Mouse (Mus musculus): ENCODE measurements at regions not wholly inside any gene's neighbourhood (a gene's known extent, or its start where the extent isn't known, plus 50 kb on each side); places are given as distances from the start of the nearest gene placed in this dataset.

- Histone ChIP-seq H3K36me3 (no peaks in the 10 kb centered on the region), H3K4me3 (no peak overlapping the region), H3K4me1 (no peaks in the 10 kb centered on the region), H3K27me3 (ENCODE audit: low read depth, poor library complexity, severe bottlenecking) (no peaks in the 10 kb centered on the region), H3K9me3 (replicated peaks) (no peaks in the 10 kb centered on the region), H3K27ac (no peak overlapping the region)
- WGBS, result 9% methylated on average over 10 of the region's 10 CpGs
- DNase-seq (ENCODE audit: low spot score), result peak; percentile 91
These were observed 119.8 kb downstream of the Gm9195 start for GRCm38 (mm10) chr14:72371702-72372277.

GRCm38 (mm10) chr14:72360829-72361520 lies 130.7 kb downstream of the Gm9195 start:
- DNase-seq (ENCODE audit: low spot score), result no peak
- WGBS, result 83% methylated on average over 4 of the region's 4 CpGs

GRCm38 (mm10) chr14:72360181-72360580 lies 131.5 kb downstream of the Gm9195 start:
- no peak overlapping the region for H3K4me3 ChIP-seq
- DNase-seq (ENCODE audit: low spot score), result no peak
- no peaks in the 10 kb centered on the region for H3K9me3 ChIP-seq (replicated peaks)
- H3K27me3 ChIP-seq (ENCODE audit: low read depth, poor library complexity, severe bottlenecking), result no peaks in the 10 kb centered on the region
- no peak overlapping the region for H3K27ac ChIP-seq
- WGBS, result 90% methylated on average over 7 of the region's 7 CpGs
- no peaks in the 10 kb centered on the region for H3K36me3 ChIP-seq
- H3K4me1 ChIP-seq, result no peaks in the 10 kb centered on the region

More at GRCm38 (mm10) chr14:72360829-72361520, 130.7 kb downstream of the Gm9195 start:
- no peak overlapping the region for H3K4me3 ChIP-seq
- no peaks in the 10 kb centered on the region for H3K36me3 ChIP-seq
- no peak overlapping the region for H3K27ac ChIP-seq
- no peaks in the 10 kb centered on the region for H3K27me3 ChIP-seq (ENCODE audit: low read depth, poor library complexity, severe bottlenecking)
- H3K9me3 ChIP-seq (replicated peaks), result no peaks in the 10 kb centered on the region
- no peaks in the 10 kb centered on the region for H3K4me1 ChIP-seq

GRCm38 (mm10) chr14:72357915-72358314 lies 133.7 kb downstream of the Gm9195 start:
- H3K27me3 ChIP-seq (ENCODE audit: low read depth, poor library complexity, severe bottlenecking), result no peaks in the 10 kb centered on the region
- 94% methylated on average over 3 of the region's 3 CpGs for WGBS

GRCm38 (mm10) chr14:72342181-72342580 lies 149.5 kb downstream of the Gm9195 start:
- Histone ChIP-seq H3K9me3 (replicated peaks) (no peaks in the 10 kb centered on the region), H3K36me3 (no peaks in the 10 kb centered on the region), H3K4me1 (peaks cover 2% of the 10 kb centered on the region; the same call in 1 of the 2 replicates), H3K4me3 (no peak overlapping the region), H3K27ac (no peak overlapping the region), H3K27me3 (ENCODE audit: low read depth, poor library complexity, severe bottlenecking) (no peaks in the 10 kb centered on the region)
- no peak for DNase-seq (ENCODE audit: low spot score)
- 68% methylated on average over 5 of the region's 5 CpGs for WGBS

More at GRCm38 (mm10) chr14:72357915-72358314, 133.7 kb downstream of the Gm9195 start:
- Histone ChIP-seq H3K4me3 (no peak overlapping the region), H3K36me3 (no peaks in the 10 kb centered on the region), H3K27ac (no peak overlapping the region), H3K4me1 (no peaks in the 10 kb centered on the region), H3K9me3 (replicated peaks) (no peaks in the 10 kb centered on the region)
- no peak for DNase-seq (ENCODE audit: low spot score)

- 80% methylated on average over 14 of the region's 14 CpGs for WGBS
- Histone ChIP-seq H3K27me3 (ENCODE audit: low read depth, poor library complexity, severe bottlenecking) (no peaks in the 10 kb centered on the region), H3K36me3 (no peaks in the 10 kb centered on the region), H3K9me3 (replicated peaks) (no peaks in the 10 kb centered on the region), H3K27ac (no peak overlapping the region), H3K4me1 (peaks cover 2% of the 10 kb centered on the region; the same call in 1 of the 2 replicates), H3K4me3 (no peak overlapping the region)
- no peak for DNase-seq (ENCODE audit: low spot score)
These were observed 150.0 kb downstream of the Gm9195 start for GRCm38 (mm10) chr14:72341590-72342154.

- Histone ChIP-seq H3K4me1 (peaks cover 2% of the 10 kb centered on the region; the same call in 1 of the 2 replicates), H3K36me3 (no peaks in the 10 kb centered on the region), H3K27ac (no peak overlapping the region), H3K4me3 (no peak overlapping the region), H3K9me3 (replicated peaks) (no peaks in the 10 kb centered on the region), H3K27me3 (ENCODE audit: low read depth, poor library complexity, severe bottlenecking) (no peaks in the 10 kb centered on the region)
- no peak for DNase-seq (ENCODE audit: low spot score)
- WGBS, result 72% methylated on average over 1 of the region's 1 CpGs
These were observed 153.6 kb downstream of the Gm9195 start for GRCm38 (mm10) chr14:72338046-72338445.

- DNase-seq (ENCODE audit: low spot score), result no peak
- Histone ChIP-seq H3K9me3 (replicated peaks) (no peaks in the 10 kb centered on the region), H3K27ac (no peak overlapping the region), H3K4me3 (no peak overlapping the region), H3K4me1 (no peaks in the 10 kb centered on the region), H3K27me3 (ENCODE audit: low read depth, poor library complexity, severe bottlenecking) (peaks cover 11% of the 10 kb centered on the region), H3K36me3 (no peaks in the 10 kb centered on the region)
These were observed 187.8 kb downstream of the Gm9195 start for GRCm38 (mm10) chr14:72303856-72304255.

GRCm38 (mm10) chr14:72300026-72300425 lies 191.6 kb downstream of the Gm9195 start:
- 77% methylated on average over 1 of the region's 1 CpGs for WGBS
- H3K4me3 ChIP-seq, result no peak overlapping the region
- no peaks in the 10 kb centered on the region for H3K36me3 ChIP-seq
- peaks cover 6% of the 10 kb centered on the region; the same call in 1 of the 2 replicates for H3K4me1 ChIP-seq
- DNase-seq (ENCODE audit: low spot score), result no peak
- H3K27ac ChIP-seq, result no peak overlapping the region
- peaks cover 23% of the 10 kb centered on the region for H3K27me3 ChIP-seq (ENCODE audit: low read depth, poor library complexity, severe bottlenecking)
- no peaks in the 10 kb centered on the region for H3K9me3 ChIP-seq (replicated peaks)

- Histone ChIP-seq H3K4me1 (peaks cover 11% of the 10 kb centered on the region; the same call in 1 of the 2 replicates), H3K4me3 (no peak overlapping the region)
- WGBS, result 21% methylated on average over 6 of the region's 6 CpGs
These were observed 197.0 kb downstream of the Gm9195 start for GRCm38 (mm10) chr14:72294631-72295030.

GRCm38 (mm10) chr14:72293677-72294387 lies 197.8 kb downstream of the Gm9195 start:
- 65% methylated on average over 9 of the region's 9 CpGs for WGBS

More at GRCm38 (mm10) chr14:72294631-72295030, 197.0 kb downstream of the Gm9195 start:
- H3K27me3 ChIP-seq (ENCODE audit: low read depth, poor library complexity, severe bottlenecking), result peaks cover 23% of the 10 kb centered on the region; the same call in 1 of the 2 replicates
- H3K27ac ChIP-seq, result no peak overlapping the region
- H3K9me3 ChIP-seq (replicated peaks), result no peaks in the 10 kb centered on the region
- no peak for DNase-seq (ENCODE audit: low spot score)
- H3K36me3 ChIP-seq, result no peaks in the 10 kb centered on the region

GRCm38 (mm10) chr14:72292656-72293299 lies 198.9 kb downstream of the Gm9195 start:
- Histone ChIP-seq H3K4me3 (no peak overlapping the region), H3K9me3 (replicated peaks) (no peaks in the 10 kb centered on the region), H3K36me3 (no peaks in the 10 kb centered on the region), H3K4me1 (peaks cover 11% of the 10 kb centered on the region; the same call in 1 of the 2 replicates), H3K27ac (no peak overlapping the region), H3K27me3 (ENCODE audit: low read depth, poor library complexity, severe bottlenecking) (peaks cover 23% of the 10 kb centered on the region; the same call in 1 of the 2 replicates)
- DNase-seq (ENCODE audit: low spot score), result no peak
- WGBS, result 89% methylated on average over 7 of the region's 7 CpGs

More at GRCm38 (mm10) chr14:72293677-72294387, 197.8 kb downstream of the Gm9195 start:
- no peak overlapping the region for H3K4me3 ChIP-seq
- H3K36me3 ChIP-seq, result no peaks in the 10 kb centered on the region
- H3K27me3 ChIP-seq (ENCODE audit: low read depth, poor library complexity, severe bottlenecking), result peaks cover 23% of the 10 kb centered on the region; the same call in 1 of the 2 replicates
- no peak overlapping the region for H3K27ac ChIP-seq
- no peaks in the 10 kb centered on the region for H3K9me3 ChIP-seq (replicated peaks)
- H3K4me1 ChIP-seq, result peaks cover 11% of the 10 kb centered on the region; the same call in 1 of the 2 replicates
- no peak for DNase-seq (ENCODE audit: low spot score)

Data from limb, embryonic 10.5 days (tissue).